Mouse (Mus musculus) T-helper 2 cell (primary cell): Measurements from ENCODE around the gene Zfp791.
"Not testable (repeated sequence)": the region's sequence is repeated elsewhere in the genome, so short reads cannot be mapped to it uniquely, and the experiment has no call there.

Source experiments
- in situ Hi-C: fragments of 300-600 bp; cut with MboI, MseI; formaldehyde crosslinking; loops from one replicate; pipeline ENCODE4 v1.15.1; 2025; ENCODE audit warnings: high pct_unique_total_duplicates

Gene Zfp791

GRCm38 (mm10) chr8:85122995-85123394 lies at the start of gene Zfp791:
Zfp791 (minus strand) TSS chr8:85123095.
- in situ Hi-C loops: no loop called here

GRCm38 (mm10) chr8:85171291-85171690 lies 48.4 kb upstream of the Zfp791 start:
- in situ Hi-C loops: no loop called here

GRCm38 (mm10) chr8:85151624-85152023 lies 28.7 kb upstream of the Zfp791 start, which contains the start of gene Cks1brt:
Cks1brt (plus strand) TSS chr8:85151924.
- in situ Hi-C loops: no loop called here

- in situ Hi-C loops: no loop called here
Measured at GRCm38 (mm10) chr8:85142516-85142915, 19.6 kb upstream of the Zfp791 start.

GRCm38 (mm10) chr8:85135690-85136089 lies 12.8 kb upstream of the Zfp791 start:
- in situ Hi-C loops: not testable (repeated sequence)

GRCm38 (mm10) chr8:85132335-85132734 lies 9.4 kb upstream of the Zfp791 start:
- in situ Hi-C loops: no loop called here

- in situ Hi-C loops: no loop called here
Measured at GRCm38 (mm10) chr8:85123691-85124090, 796 bp upstream of the Zfp791 start.

GRCm38 (mm10) chr8:85120251-85120650 lies 2.6 kb downstream of the Zfp791 start:
- in situ Hi-C loops: not testable (repeated sequence)

GRCm38 (mm10) chr8:85119052-85119981 lies 3.6 kb downstream of the Zfp791 start:
- in situ Hi-C loops: no loop called here

- in situ Hi-C loops: no loop called here
Measured at GRCm38 (mm10) chr8:85116984-85117383, 5.9 kb downstream of the Zfp791 start.

GRCm38 (mm10) chr8:85115501-85115900 lies 7.4 kb downstream of the Zfp791 start:
- in situ Hi-C loops: no loop called here

- in situ Hi-C loops: loop anchor here (5.0 kb wide), 1 partner anchor 54 kb away; no protein-coding TSS in a partner anchor
Measured at GRCm38 (mm10) chr8:85113241-85113640, 9.7 kb downstream of the Zfp791 start.

- in situ Hi-C loops: no loop called here
Measured at GRCm38 (mm10) chr8:85100076-85100665, 22.7 kb downstream of the Zfp791 start.

- in situ Hi-C loops: loop anchor here (25.0 kb wide), 1 partner anchor 1790 kb away; the partner anchor contains the start of gene N4bp1
Measured at GRCm38 (mm10) chr8:85096850-85097249, 26.0 kb downstream of the Zfp791 start.

GRCm38 (mm10) chr8:85096196-85096595 lies 26.7 kb downstream of the Zfp791 start:
- in situ Hi-C loops: loop anchor here (25.0 kb wide), 1 partner anchor 1791 kb away; the partner anchor contains the start of gene N4bp1

- in situ Hi-C loops: loop anchor here (25.0 kb wide), 1 partner anchor 1792 kb away; the partner anchor contains the start of gene N4bp1
Measured at GRCm38 (mm10) chr8:85095566-85095965, 27.3 kb downstream of the Zfp791 start.

GRCm38 (mm10) chr8:85095051-85095450 lies 27.8 kb downstream of the Zfp791 start:
- in situ Hi-C loops: loop anchor here (25.0 kb wide), 1 partner anchor 1792 kb away; the partner anchor contains the start of gene N4bp1

- in situ Hi-C loops: loop anchor here (25.0 kb wide), 1 partner anchor 1796 kb away; the partner anchor contains the start of gene N4bp1
Measured at GRCm38 (mm10) chr8:85091526-85092090, 31.3 kb downstream of the Zfp791 start.

- in situ Hi-C loops: loop anchor here (25.0 kb wide), 1 partner anchor 1796 kb away; the partner anchor contains the start of gene N4bp1
Measured at GRCm38 (mm10) chr8:85090856-85091255, 32.0 kb downstream of the Zfp791 start.

GRCm38 (mm10) chr8:85088771-85089170 lies 34.1 kb downstream of the Zfp791 start:
- in situ Hi-C loops: loop anchor here (25.0 kb wide), 1 partner anchor 1799 kb away; the partner anchor contains the start of gene N4bp1

- in situ Hi-C loops: loop anchor here (25.0 kb wide), 1 partner anchor 1801 kb away; the partner anchor contains the start of gene N4bp1
Measured at GRCm38 (mm10) chr8:85086238-85086637, 36.7 kb downstream of the Zfp791 start.
